Comparison of ENCODE assay signal across 12 mouse cellular contexts in genomic region chr6:122614047-122614446, GRCm38 (mm10). TPM values are rescaled to one million over a fixed set of nuclear protein-coding genes. Genes with fewer than 3 reads are reported as not detected.
DNase-seq lines count a peak whose midpoint lies in the region; ATAC-seq and TF ChIP-seq lines count a peak whose summit lies in the region.
"Had no signal": no experiment of that assay in that cellular context is flagged by ENCODE, and none has a peak within 500 bp of the region (broad histone marks: within the 10 kb centered on the region; RNA-seq: fewer than 3 reads in every experiment).

No protein-coding gene starts in this region.

- DNase-seq in cerebellum, postnatal 14 days, result peak; percentile 15 to 45
- DNase-seq in cerebellum, adult 9-11 months, result no peak
- DNase-seq in lung, embryonic 14.5 days, result peak; percentile 16
- no peak for DNase-seq in lung, adult 18-20 months
- DNase-seq in c-Kit-positive CD71-positive TER-119-negative erythroid progenitor cells, embryonic 14.5 days (ENCODE audit: low read depth), result peak; percentile 54
- DNase-seq in stomach, postnatal 0 days (ENCODE audit: low spot score), result no peak
- no peak for DNase-seq in hindbrain, embryonic 14.5 days (ENCODE audit: low spot score)

- H3K4me3 ChIP-seq in lung, embryonic 14.5 days (ENCODE audit: low read depth, low read length), result no peak overlapping the region
- H3K4me3 ChIP-seq in stomach, postnatal 0 days (ENCODE audit: low read depth, low read length), result no peak overlapping the region
- no peak overlapping the region for H3K4me3 ChIP-seq in hindbrain, embryonic 14.5 days (replicated peaks; ENCODE audit: low read length)
- H3K4me3 ChIP-seq in forebrain, embryonic 16.5 days (replicated peaks; ENCODE audit: low read length), result no peak overlapping the region
- H3K4me3 ChIP-seq: embryonic facial prominence, embryonic 15.5 days; heart, embryonic 13.5 days; limb, embryonic 15.5 days had no signal

- no peaks in the 10 kb centered on the region for H3K9me3 ChIP-seq in lung, embryonic 14.5 days (ENCODE audit: low read depth, low read length)
- H3K9me3 ChIP-seq in stomach, postnatal 0 days (ENCODE audit: control insufficient read depth, low read length), result no peaks in the 10 kb centered on the region
- H3K9me3 ChIP-seq in hindbrain, embryonic 14.5 days (ENCODE audit: control insufficient read depth, low read length), result no peaks in the 10 kb centered on the region
- H3K9me3 ChIP-seq in forebrain, embryonic 16.5 days (ENCODE audit: control insufficient read depth, low read length), result no peaks in the 10 kb centered on the region
- H3K9me3 ChIP-seq: embryonic facial prominence, embryonic 15.5 days; heart, embryonic 13.5 days; limb, embryonic 15.5 days had no signal

- TF ChIP-seq CTCF in lung, embryonic 14.5 days (IDR thresholded peaks at IDR 0.05; ENCODE audit: low read depth), result peak; percentile 52
- peak; percentile 66 for TF ChIP-seq CTCF in stomach, postnatal 0 days (IDR thresholded peaks at IDR 0.05; ENCODE audit: low read depth)

- no peak overlapping the region for H3K27ac ChIP-seq in lung, embryonic 14.5 days (ENCODE audit: low read depth)
- no peak overlapping the region for H3K27ac ChIP-seq in stomach, postnatal 0 days (replicated peaks)
- H3K27ac ChIP-seq in hindbrain, embryonic 14.5 days, result no peak overlapping the region
- no peak overlapping the region for H3K27ac ChIP-seq in forebrain, embryonic 16.5 days (ENCODE audit: low read length)
- H3K27ac ChIP-seq: embryonic facial prominence, embryonic 15.5 days; heart, embryonic 13.5 days; limb, embryonic 15.5 days had no signal

- H3K4me2 ChIP-seq in lung, embryonic 14.5 days, result no peak overlapping the region
- no peak overlapping the region for H3K4me2 ChIP-seq in stomach, postnatal 0 days (replicated peaks; ENCODE audit: low read depth)
- no peak overlapping the region for H3K4me2 ChIP-seq in hindbrain, embryonic 14.5 days (replicated peaks)
- no peak overlapping the region for H3K4me2 ChIP-seq in forebrain, embryonic 16.5 days (ENCODE audit: low read length)
- H3K4me2 ChIP-seq: embryonic facial prominence, embryonic 15.5 days; heart, embryonic 13.5 days; limb, embryonic 15.5 days had no signal

- no peak for TF ChIP-seq EP300 in stomach, postnatal 0 days (optimal IDR thresholded peaks at IDR 0.05)

- ATAC-seq in lung, embryonic 14.5 days (ENCODE audit: insufficient read depth), result no peak
- ATAC-seq in stomach, postnatal 0 days (ENCODE audit: low FRiP score, low TSS enrichment), result no peak
- ATAC-seq in hindbrain, embryonic 14.5 days (ENCODE audit: low FRiP score), result no peak
- no peak for ATAC-seq in forebrain, embryonic 16.5 days

- no peaks in the 10 kb centered on the region for H3K36me3 ChIP-seq in lung, embryonic 14.5 days (ENCODE audit: insufficient read depth)
- no peaks in the 10 kb centered on the region for H3K36me3 ChIP-seq in stomach, postnatal 0 days (ENCODE audit: control insufficient read depth, insufficient read depth, low read length)
- no peaks in the 10 kb centered on the region for H3K36me3 ChIP-seq in hindbrain, embryonic 14.5 days (replicated peaks; ENCODE audit: control insufficient read depth, insufficient read depth)
- no peaks in the 10 kb centered on the region for H3K36me3 ChIP-seq in forebrain, embryonic 16.5 days (ENCODE audit: control insufficient read depth, insufficient read depth)
- H3K36me3 ChIP-seq: embryonic facial prominence, embryonic 15.5 days; heart, embryonic 13.5 days; limb, embryonic 15.5 days had no signal

- 51% methylated on average over 2 of the region's 2 CpGs for WGBS in lung, embryonic 14.5 days
- WGBS in stomach, postnatal 0 days, result 57% methylated on average over 2 of the region's 2 CpGs
- WGBS in hindbrain, embryonic 14.5 days, result 60% methylated on average over 2 of the region's 2 CpGs
- WGBS in forebrain, embryonic 16.5 days, result 66% methylated on average over 2 of the region's 2 CpGs

- no peak overlapping the region for H3K9ac ChIP-seq in lung, embryonic 14.5 days
- no peak overlapping the region for H3K9ac ChIP-seq in stomach, postnatal 0 days (ENCODE audit: low read length)
- H3K9ac ChIP-seq in hindbrain, embryonic 14.5 days, result no peak overlapping the region
- no peak overlapping the region for H3K9ac ChIP-seq in forebrain, embryonic 16.5 days (replicated peaks; ENCODE audit: low read depth, low read length)
- H3K9ac ChIP-seq: embryonic facial prominence, embryonic 15.5 days; heart, embryonic 13.5 days; limb, embryonic 15.5 days had no signal

- H3K4me1 ChIP-seq in lung, embryonic 14.5 days (ENCODE audit: insufficient read depth), result no peaks in the 10 kb centered on the region
- H3K4me1 ChIP-seq in stomach, postnatal 0 days (replicated peaks; ENCODE audit: control insufficient read depth, insufficient read depth), result no peaks in the 10 kb centered on the region
- H3K4me1 ChIP-seq in hindbrain, embryonic 14.5 days (replicated peaks; ENCODE audit: control insufficient read depth, insufficient read depth, low read length), result no peaks in the 10 kb centered on the region
- H3K4me1 ChIP-seq in forebrain, embryonic 16.5 days (replicated peaks; ENCODE audit: control insufficient read depth, insufficient read depth, low read length), result no peaks in the 10 kb centered on the region
- H3K4me1 ChIP-seq: embryonic facial prominence, embryonic 15.5 days; limb, embryonic 15.5 days had no signal

- H3K27me3 ChIP-seq in lung, embryonic 14.5 days (ENCODE audit: insufficient read depth, low read length), result peaks cover 3% of the 10 kb centered on the region; the same call in 1 of the 2 replicates
- no peaks in the 10 kb centered on the region for H3K27me3 ChIP-seq in stomach, postnatal 0 days (ENCODE audit: control insufficient read depth, insufficient read depth, low read length)
- no peaks in the 10 kb centered on the region for H3K27me3 ChIP-seq in hindbrain, embryonic 14.5 days (ENCODE audit: control insufficient read depth, insufficient read depth, low read length)
- H3K27me3 ChIP-seq in forebrain, embryonic 16.5 days (replicated peaks; ENCODE audit: control insufficient read depth, insufficient read depth, low read length), result no peaks in the 10 kb centered on the region
- H3K27me3 ChIP-seq: embryonic facial prominence, embryonic 15.5 days; limb, embryonic 15.5 days had no signal

RNA-seq across cellular contexts. Expression of gene Gdf3, which starts 4.2 kb away (rescaled TPM):
- polyA plus RNA-seq in lung, embryonic 14.5 days (2014; fragmentation: Nextera tagmentation; extraction: Ambion mirVana), result not detected in 2 replicates
- polyA plus RNA-seq in stomach, postnatal 0 days (2015; fragmentation: Nextera tagmentation; extraction: Ambion mirVana), result not detected in 2 replicates
- not detected in 2 replicates for polyA plus RNA-seq in hindbrain, embryonic 14.5 days (2014; fragmentation: Nextera tagmentation; extraction: Ambion mirVana)
- not detected in 2 replicates for polyA plus RNA-seq in forebrain, embryonic 16.5 days (2015; fragmentation: Nextera tagmentation; extraction: Ambion mirVana)

RNA-seq across cellular contexts. Expression of gene Apobec1, which starts 11.8 kb away (rescaled TPM):
- polyA plus RNA-seq in lung, embryonic 14.5 days (2014; fragmentation: Nextera tagmentation; extraction: Ambion mirVana), result 5.8 and 6.3 TPM in 2 replicates
- polyA plus RNA-seq in stomach, postnatal 0 days (2015; fragmentation: Nextera tagmentation; extraction: Ambion mirVana), result 7.3 and 7.8 TPM in 2 replicates
- polyA plus RNA-seq in hindbrain, embryonic 14.5 days (2014; fragmentation: Nextera tagmentation; extraction: Ambion mirVana), result 1.5 and 1.9 TPM in 2 replicates
- polyA plus RNA-seq in forebrain, embryonic 16.5 days (2015; fragmentation: Nextera tagmentation; extraction: Ambion mirVana), result 4.4 and 4.9 TPM in 2 replicates

RNA-seq across cellular contexts. Expression of gene Dppa3, which starts 12.2 kb away (rescaled TPM):
- not detected in 2 replicates for polyA plus RNA-seq in lung, embryonic 14.5 days (2014; fragmentation: Nextera tagmentation; extraction: Ambion mirVana)
- polyA plus RNA-seq in stomach, postnatal 0 days (2015; fragmentation: Nextera tagmentation; extraction: Ambion mirVana), result not detected in 2 replicates
- polyA plus RNA-seq in hindbrain, embryonic 14.5 days (2014; fragmentation: Nextera tagmentation; extraction: Ambion mirVana), result not detected in 2 replicates
- not detected in 2 replicates for polyA plus RNA-seq in forebrain, embryonic 16.5 days (2015; fragmentation: Nextera tagmentation; extraction: Ambion mirVana)
- polyA plus RNA-seq: embryonic facial prominence, embryonic 15.5 days; heart, embryonic 13.5 days; limb, embryonic 15.5 days; neural tube, embryonic 11.5 days had no signal

Comparison
In these comparisons a context has a peak if more than half of its experiments do, and no peak if none do; other contexts are left out.
1. DNase-seq: peak in cerebellum, postnatal 14 days (2 of 2), lung, embryonic 14.5 days (single experiment) and c-Kit-positive CD71-positive TER-119-negative erythroid progenitor cells, embryonic 14.5 days (single experiment); none in cerebellum, adult 9-11 months (single experiment), lung, adult 18-20 months (0 of 2), stomach, postnatal 0 days (single experiment) and hindbrain, embryonic 14.5 days (single experiment).